Mouse (Mus musculus): ENCODE results near the gene Mycbp2. TPM values are rescaled to one million over a fixed set of nuclear protein-coding genes. Genes with fewer than 3 reads are reported as not detected.

Gene Mycbp2
- 5.8 and 6.7 TPM in 2 replicates for polyA plus RNA-seq (2015; fragmentation: Nextera tagmentation; extraction: Ambion mirVana)

- 1% methylated on average over 41 of the region's 41 CpGs for WGBS (ENCODE audit: insufficient replicate concordance)
- peak; percentile 95 for ATAC-seq (ENCODE audit: low read depth)
- H3K4me2 ChIP-seq (ENCODE audit: low read depth, low read length): peak within 1 kb of the TSS; percentile 98
- H3K9me3 ChIP-seq (replicated peaks; ENCODE audit: control insufficient read depth, low read length): no peaks in the 10 kb centered on the region
- no peaks in the 10 kb centered on the region for H3K36me3 ChIP-seq (ENCODE audit: control insufficient read depth, insufficient read depth)
- H3K9ac ChIP-seq (ENCODE audit: low read depth, low read length): peak within 1 kb of the TSS; percentile 85
- H3K4me1 ChIP-seq (ENCODE audit: control insufficient read depth, low read depth, low read length): peaks cover 40% of the 10 kb centered on the region
- peak within 1 kb of the TSS; percentile 83 for H3K4me3 ChIP-seq (ENCODE audit: low read depth, low read length)
- H3K27me3 ChIP-seq (ENCODE audit: control insufficient read depth, insufficient read depth, low read depth, low read length): no peaks in the 10 kb centered on the region
- H3K27ac ChIP-seq (ENCODE audit: low read length): peak within 1 kb of the TSS; percentile 95
Measured at GRCm38 (mm10) chr14:103346729-103347505, at the start of gene Mycbp2. Gene Mycbp2 (minus strand): TSS chr14:103346814.

- no peak overlapping the region for H3K4me3 ChIP-seq (ENCODE audit: low read depth, low read length)
- no peaks in the 10 kb centered on the region for H3K27me3 ChIP-seq (ENCODE audit: control insufficient read depth, insufficient read depth, low read depth, low read length)
- 18% methylated on average over 7 of the region's 7 CpGs for WGBS (ENCODE audit: insufficient replicate concordance)
- no peak overlapping the region for H3K4me2 ChIP-seq (ENCODE audit: low read depth, low read length)
- no peaks in the 10 kb centered on the region for H3K36me3 ChIP-seq (ENCODE audit: control insufficient read depth, insufficient read depth)
- no peaks in the 10 kb centered on the region for H3K9me3 ChIP-seq (replicated peaks; ENCODE audit: control insufficient read depth, low read length)
- H3K4me1 ChIP-seq (ENCODE audit: control insufficient read depth, low read depth, low read length): no peaks in the 10 kb centered on the region
- H3K27ac ChIP-seq (ENCODE audit: low read length): no peak overlapping the region
- no peak for ATAC-seq (ENCODE audit: low read depth)
- no peak overlapping the region for H3K9ac ChIP-seq (ENCODE audit: low read depth, low read length)
Measured at GRCm38 (mm10) chr14:103392391-103392790, 45.8 kb upstream of the Mycbp2 start.

GRCm38 (mm10) chr14:103387431-103387830 is 40.8 kb upstream of the Mycbp2 start:
- Histone ChIP-seq H3K4me3 (ENCODE audit: low read depth, low read length) (no peak overlapping the region), H3K27ac (ENCODE audit: low read length) (no peak overlapping the region), H3K4me1 (ENCODE audit: control insufficient read depth, low read depth, low read length) (no peaks in the 10 kb centered on the region), H3K27me3 (ENCODE audit: control insufficient read depth, insufficient read depth, low read depth, low read length) (no peaks in the 10 kb centered on the region), H3K36me3 (ENCODE audit: control insufficient read depth, insufficient read depth) (no peaks in the 10 kb centered on the region), H3K4me2 (ENCODE audit: low read depth, low read length) (no peak overlapping the region), H3K9ac (ENCODE audit: low read depth, low read length) (no peak overlapping the region), H3K9me3 (replicated peaks; ENCODE audit: control insufficient read depth, low read length) (no peaks in the 10 kb centered on the region)
- ATAC-seq (ENCODE audit: low read depth): no peak
- 67% methylated on average over 4 of the region's 4 CpGs for WGBS (ENCODE audit: insufficient replicate concordance)

GRCm38 (mm10) chr14:103386871-103387270 is 40.3 kb upstream of the Mycbp2 start:
- Histone ChIP-seq H3K4me1 (ENCODE audit: control insufficient read depth, low read depth, low read length) (no peaks in the 10 kb centered on the region), H3K36me3 (ENCODE audit: control insufficient read depth, insufficient read depth) (no peaks in the 10 kb centered on the region), H3K27ac (ENCODE audit: low read length) (no peak overlapping the region), H3K27me3 (ENCODE audit: control insufficient read depth, insufficient read depth, low read depth, low read length) (no peaks in the 10 kb centered on the region), H3K4me3 (ENCODE audit: low read depth, low read length) (no peak overlapping the region), H3K4me2 (ENCODE audit: low read depth, low read length) (no peak overlapping the region), H3K9me3 (replicated peaks; ENCODE audit: control insufficient read depth, low read length) (no peaks in the 10 kb centered on the region), H3K9ac (ENCODE audit: low read depth, low read length) (no peak overlapping the region)
- no peak for ATAC-seq (ENCODE audit: low read depth)
- WGBS (ENCODE audit: insufficient replicate concordance): 56% methylated on average over 8 of the region's 8 CpGs

GRCm38 (mm10) chr14:103385084-103385610 is 38.5 kb upstream of the Mycbp2 start:
- 68% methylated on average over 13 of the region's 13 CpGs for WGBS (ENCODE audit: insufficient replicate concordance)
- Histone ChIP-seq H3K4me3 (ENCODE audit: low read depth, low read length) (no peak overlapping the region), H3K9ac (ENCODE audit: low read depth, low read length) (no peak overlapping the region), H3K27me3 (ENCODE audit: control insufficient read depth, insufficient read depth, low read depth, low read length) (no peaks in the 10 kb centered on the region), H3K4me1 (ENCODE audit: control insufficient read depth, low read depth, low read length) (no peaks in the 10 kb centered on the region), H3K27ac (ENCODE audit: low read length) (no peak overlapping the region), H3K4me2 (ENCODE audit: low read depth, low read length) (no peak overlapping the region), H3K9me3 (replicated peaks; ENCODE audit: control insufficient read depth, low read length) (no peaks in the 10 kb centered on the region), H3K36me3 (ENCODE audit: control insufficient read depth, insufficient read depth) (no peaks in the 10 kb centered on the region)
- ATAC-seq (ENCODE audit: low read depth): no peak

- Histone ChIP-seq H3K36me3 (ENCODE audit: control insufficient read depth, insufficient read depth) (no peaks in the 10 kb centered on the region), H3K9ac (ENCODE audit: low read depth, low read length) (no peak overlapping the region), H3K27ac (ENCODE audit: low read length) (no peak overlapping the region), H3K4me1 (ENCODE audit: control insufficient read depth, low read depth, low read length) (no peaks in the 10 kb centered on the region), H3K4me2 (ENCODE audit: low read depth, low read length) (no peak overlapping the region), H3K4me3 (ENCODE audit: low read depth, low read length) (no peak overlapping the region), H3K9me3 (replicated peaks; ENCODE audit: control insufficient read depth, low read length) (no peaks in the 10 kb centered on the region), H3K27me3 (ENCODE audit: control insufficient read depth, insufficient read depth, low read depth, low read length) (no peaks in the 10 kb centered on the region)
- no peak for ATAC-seq (ENCODE audit: low read depth)
- 60% methylated on average over 3 of the region's 3 CpGs for WGBS (ENCODE audit: insufficient replicate concordance)
Measured at GRCm38 (mm10) chr14:103378703-103379102, 32.1 kb upstream of the Mycbp2 start.

- Histone ChIP-seq H3K9ac (ENCODE audit: low read depth, low read length) (no peak overlapping the region), H3K27me3 (ENCODE audit: control insufficient read depth, insufficient read depth, low read depth, low read length) (no peaks in the 10 kb centered on the region), H3K9me3 (replicated peaks; ENCODE audit: control insufficient read depth, low read length) (no peaks in the 10 kb centered on the region), H3K4me2 (ENCODE audit: low read depth, low read length) (no peak overlapping the region), H3K4me1 (ENCODE audit: control insufficient read depth, low read depth, low read length) (no peaks in the 10 kb centered on the region), H3K4me3 (ENCODE audit: low read depth, low read length) (no peak overlapping the region), H3K27ac (ENCODE audit: low read length) (no peak overlapping the region), H3K36me3 (ENCODE audit: control insufficient read depth, insufficient read depth) (no peaks in the 10 kb centered on the region)
- WGBS (ENCODE audit: insufficient replicate concordance): 41% methylated on average over 3 of the region's 3 CpGs
- no peak for ATAC-seq (ENCODE audit: low read depth)
Measured at GRCm38 (mm10) chr14:103376765-103377164, 30.2 kb upstream of the Mycbp2 start.

- no peak overlapping the region for H3K27ac ChIP-seq (ENCODE audit: low read length)
- H3K4me2 ChIP-seq (ENCODE audit: low read depth, low read length): no peak overlapping the region
- no peaks in the 10 kb centered on the region for H3K36me3 ChIP-seq (ENCODE audit: control insufficient read depth, insufficient read depth)
- ATAC-seq (ENCODE audit: low read depth): no peak
- H3K27me3 ChIP-seq (ENCODE audit: control insufficient read depth, insufficient read depth, low read depth, low read length): no peaks in the 10 kb centered on the region
- H3K4me1 ChIP-seq (ENCODE audit: control insufficient read depth, low read depth, low read length): no peaks in the 10 kb centered on the region
- H3K9ac ChIP-seq (ENCODE audit: low read depth, low read length): no peak overlapping the region
- no peak overlapping the region for H3K4me3 ChIP-seq (ENCODE audit: low read depth, low read length)
- no peaks in the 10 kb centered on the region for H3K9me3 ChIP-seq (replicated peaks; ENCODE audit: control insufficient read depth, low read length)
- 71% methylated on average over 1 of the region's 1 CpGs for WGBS (ENCODE audit: insufficient replicate concordance)
Measured at GRCm38 (mm10) chr14:103375523-103375922, 28.9 kb upstream of the Mycbp2 start.

- Histone ChIP-seq H3K4me2 (ENCODE audit: low read depth, low read length) (no peak overlapping the region), H3K4me3 (ENCODE audit: low read depth, low read length) (no peak overlapping the region), H3K36me3 (ENCODE audit: control insufficient read depth, insufficient read depth) (no peaks in the 10 kb centered on the region), H3K27me3 (ENCODE audit: control insufficient read depth, insufficient read depth, low read depth, low read length) (no peaks in the 10 kb centered on the region), H3K9ac (ENCODE audit: low read depth, low read length) (no peak overlapping the region), H3K9me3 (replicated peaks; ENCODE audit: control insufficient read depth, low read length) (no peaks in the 10 kb centered on the region), H3K27ac (ENCODE audit: low read length) (no peak overlapping the region), H3K4me1 (ENCODE audit: control insufficient read depth, low read depth, low read length) (no peaks in the 10 kb centered on the region)
- no peak for ATAC-seq (ENCODE audit: low read depth)
- 3% methylated on average over 2 of the region's 2 CpGs for WGBS (ENCODE audit: insufficient replicate concordance)
Measured at GRCm38 (mm10) chr14:103363199-103363598, 16.6 kb upstream of the Mycbp2 start.
